Mouse (Mus musculus): ENCODE measurements around the gene Atox1.

GRCm38 (mm10) chr11:55412680-55413415 is 48.2 kb downstream of the Atox1 start:
- TF ChIP-seq ETS1 (IDR thresholded peaks at IDR 0.05; ENCODE audit: low read depth, low read length): no peak
- TF ChIP-seq ZMIZ1 (IDR thresholded peaks at IDR 0.05; ENCODE audit: low read depth, low read length): no peak
- no peak for TF ChIP-seq NELFE (IDR thresholded peaks at IDR 0.05; ENCODE audit: low read depth, low read length)
- no peak for TF ChIP-seq CTCF (IDR thresholded peaks at IDR 0.05 in 2 of 3, conservative IDR thresholded peaks at IDR 0.05 in 1 of 3; ENCODE audit: control insufficient read depth in 1 of 3, insufficient read depth in 1 of 3, low read depth in 2 of 3, low read length in 3 of 3, poor library complexity in 1 of 3, severe bottlenecking in 1 of 3)
- no peak for TF ChIP-seq POLR2A (IDR thresholded peaks at IDR 0.05; ENCODE audit: control insufficient read depth in 1 of 2, insufficient read depth in 1 of 2, low read depth in 1 of 2, low read length in 2 of 2, poor library complexity in 1 of 2)
- no peak for TF ChIP-seq MXI1 (IDR thresholded peaks at IDR 0.05; ENCODE audit: low read depth, low read length)
- TF ChIP-seq EP300 (IDR thresholded peaks at IDR 0.05; ENCODE audit: low read depth in 1 of 2, low read length in 2 of 2): no peak
- no peak for TF ChIP-seq E2F4 (IDR thresholded peaks at IDR 0.05; ENCODE audit: borderline replicate concordance, low read depth, low read length)
- no peak for TF ChIP-seq USF1 (IDR thresholded peaks at IDR 0.05; ENCODE audit: low read depth, low read length)
- TF ChIP-seq ELF1 (IDR thresholded peaks at IDR 0.05; ENCODE audit: low read depth, low read length): no peak
- TF ChIP-seq HCFC1 (IDR thresholded peaks at IDR 0.05; ENCODE audit: low read depth, low read length): no peak
- no peak for TF ChIP-seq TCF12 (IDR thresholded peaks at IDR 0.05; ENCODE audit: low read depth, low read length)
- TF ChIP-seq MYB (IDR thresholded peaks at IDR 0.05; ENCODE audit: low read depth, low read length): no peak

All from MEL (cell line).